Mouse (Mus musculus) stomach, postnatal 0 days (tissue): ENCODE measurements at regions not wholly inside any gene's neighbourhood (a gene's known extent, or its start where the extent isn't known, plus 50 kb on each side); places are given as distances from the start of the nearest gene placed in this dataset.

Source experiments
- CTCF ChIP-seq: IDR thresholded peaks from 2 replicates; pipeline ENCODE4 v1.5.1; 2016; ENCODE audit warnings: antibody characterized with exemption, low read depth, mild to moderate bottlenecking, moderate library complexity
- EP300 ChIP-seq: optimal IDR thresholded peaks from 2 replicates; pipeline ENCODE3; 2016; ENCODE audit warnings: antibody characterized with exemption

DNA sequence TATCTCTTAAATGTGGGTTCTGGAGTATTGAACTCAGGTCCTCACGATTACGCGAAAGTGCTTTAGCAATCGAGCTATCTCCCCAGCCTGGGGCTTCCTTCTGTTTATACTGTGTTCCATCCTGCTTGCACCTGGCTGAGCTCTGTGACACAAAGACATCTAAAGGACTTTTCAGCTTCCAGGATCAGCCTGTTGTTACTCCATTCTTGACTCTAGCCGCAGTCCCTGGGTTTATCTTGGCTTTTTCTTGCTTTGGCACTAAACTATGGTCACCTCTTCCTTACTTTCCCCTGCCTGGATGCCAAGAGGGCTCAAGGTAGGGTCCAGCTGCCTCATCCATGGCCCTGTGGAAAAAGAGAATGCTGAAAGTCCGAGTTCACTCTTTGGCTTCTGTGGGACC is 261.9 kb downstream of the 1810013L24Rik start:
- TF ChIP-seq CTCF: no peak
- no peak for TF ChIP-seq EP300
